Mouse (Mus musculus): ENCODE results near the gene Dido1. TPM values are rescaled to one million over a fixed set of nuclear protein-coding genes. Genes with fewer than 3 reads are reported as not detected.
"Not testable (repeated sequence)": the region's sequence is repeated elsewhere in the genome, so short reads cannot be mapped to it uniquely, and the experiment has no call there.

The Dido1 gene
- polyA plus RNA-seq, 1 experiment from 2014 or later = 44.1 TPM

DNA sequence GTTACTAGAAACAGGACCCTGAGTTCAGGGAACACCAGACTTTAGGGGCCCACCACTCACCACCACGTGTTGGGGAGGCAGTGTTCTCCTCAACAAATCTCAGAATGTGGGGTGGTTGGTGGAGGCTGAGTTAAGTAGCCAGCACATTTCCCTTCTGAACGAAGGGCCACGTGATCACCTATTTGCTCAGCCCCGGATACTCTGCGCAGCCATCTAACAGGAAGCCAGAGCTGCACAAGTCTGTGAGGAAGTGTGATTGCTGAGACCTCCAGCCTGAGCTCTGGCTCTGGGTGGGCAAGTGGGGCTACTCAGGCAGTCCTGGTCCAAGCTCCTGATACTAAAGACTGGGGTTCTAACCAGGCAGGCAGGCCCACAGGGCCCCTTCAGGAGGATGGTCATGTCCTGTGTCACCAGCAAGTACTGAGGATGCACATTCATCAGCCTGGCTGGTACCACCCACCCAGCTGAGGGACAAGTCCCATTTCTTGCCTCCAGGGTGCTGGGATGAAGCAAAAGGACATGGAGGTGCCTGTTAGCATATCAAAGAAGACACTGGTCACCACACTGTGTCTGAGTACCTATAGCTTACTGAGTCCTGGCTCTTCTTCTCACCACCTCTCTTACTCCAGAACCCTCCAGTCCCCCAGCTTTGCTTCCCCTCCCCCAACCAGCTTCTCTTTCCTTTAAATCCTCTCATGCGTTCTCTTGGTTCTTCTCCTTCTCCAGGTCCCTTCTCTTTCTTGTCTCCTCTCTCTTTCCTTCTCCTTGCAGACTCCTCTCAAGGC lies 17.1 kb upstream of the Dido1 start:
- Histone ChIP-seq H3K4me3 (ENCODE audit: low read depth, low read length) (no peak overlapping the region), H3K9ac (ENCODE audit: low read length) (no peak overlapping the region), H3K27ac (ENCODE audit: low read depth, low read length) (no peak overlapping the region), H3K4me1 (replicated peaks; ENCODE audit: control insufficient read depth, insufficient read depth, low read length) (no peaks in the 10 kb centered on the region), H3K36me3 (ENCODE audit: control insufficient read depth, insufficient read depth, low read length) (no peaks in the 10 kb centered on the region; the same call in 1 of the 2 replicates), H3K27me3 (ENCODE audit: control insufficient read depth, insufficient read depth, low read length) (no peaks in the 10 kb centered on the region), H3K4me2 (ENCODE audit: low read depth, low read length, severe bottlenecking) (no peak overlapping the region), H3K9me3 (ENCODE audit: control insufficient read depth, low read length) (no peaks in the 10 kb centered on the region)
- 74% methylated on average over 6 of the region's 6 CpGs for WGBS
- ATAC-seq (replicated peaks; ENCODE audit: low FRiP score) (no peak), DNase-seq (ENCODE audit: low spot score) (no peak)

DNA sequence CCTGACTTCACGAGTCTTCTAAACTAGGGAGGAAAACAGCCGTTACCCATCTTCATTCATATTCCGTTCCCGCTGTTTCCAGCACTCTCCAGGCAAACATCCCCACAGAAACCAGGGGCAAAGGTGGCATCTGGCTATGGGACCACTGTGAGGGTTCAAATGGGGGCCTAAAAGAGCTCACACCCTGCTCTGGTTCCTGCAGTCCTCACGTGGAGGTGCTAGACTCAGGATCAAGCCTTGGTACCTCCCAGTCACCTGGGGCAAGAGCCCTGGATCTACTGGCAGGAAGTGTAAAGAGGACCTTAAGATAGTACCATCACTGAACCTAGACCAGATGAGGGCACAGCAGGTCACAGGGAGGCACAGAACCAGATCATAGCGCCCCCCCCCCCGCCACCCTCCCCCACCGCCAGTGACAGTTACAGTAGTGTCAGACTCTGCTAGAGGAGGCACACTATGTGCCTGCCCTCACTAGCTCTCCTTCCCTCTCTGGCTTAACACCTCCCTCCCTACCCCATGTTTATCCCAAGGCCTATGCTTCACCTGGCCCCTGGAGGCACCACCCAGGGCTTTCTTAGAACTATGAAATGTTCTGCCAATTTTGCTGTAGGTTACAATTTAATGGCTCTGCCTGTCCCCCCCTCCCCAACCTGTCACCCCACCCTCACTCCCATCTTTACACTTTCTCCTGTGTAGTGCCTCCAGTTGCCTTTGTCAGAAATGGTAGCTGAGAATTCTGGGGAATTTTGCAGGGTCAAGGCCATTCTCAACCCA lies 16.2 kb upstream of the Dido1 start:
- Histone ChIP-seq H3K4me3 (ENCODE audit: low read depth, low read length) (no peak overlapping the region), H3K9ac (ENCODE audit: low read length) (no peak overlapping the region), H3K4me2 (ENCODE audit: low read depth, low read length, severe bottlenecking) (no peak overlapping the region), H3K27ac (ENCODE audit: low read depth, low read length) (no peak overlapping the region), H3K27me3 (ENCODE audit: control insufficient read depth, insufficient read depth, low read length) (no peaks in the 10 kb centered on the region), H3K9me3 (ENCODE audit: control insufficient read depth, low read length) (no peaks in the 10 kb centered on the region), H3K4me1 (replicated peaks; ENCODE audit: control insufficient read depth, insufficient read depth, low read length) (no peaks in the 10 kb centered on the region), H3K36me3 (ENCODE audit: control insufficient read depth, insufficient read depth, low read length) (no peaks in the 10 kb centered on the region; the same call in 1 of the 2 replicates)
- no peak for ATAC-seq (replicated peaks; ENCODE audit: low FRiP score)
- no peak for DNase-seq (ENCODE audit: low spot score)
- WGBS = 39% methylated on average over 8 of the region's 8 CpGs

DNA sequence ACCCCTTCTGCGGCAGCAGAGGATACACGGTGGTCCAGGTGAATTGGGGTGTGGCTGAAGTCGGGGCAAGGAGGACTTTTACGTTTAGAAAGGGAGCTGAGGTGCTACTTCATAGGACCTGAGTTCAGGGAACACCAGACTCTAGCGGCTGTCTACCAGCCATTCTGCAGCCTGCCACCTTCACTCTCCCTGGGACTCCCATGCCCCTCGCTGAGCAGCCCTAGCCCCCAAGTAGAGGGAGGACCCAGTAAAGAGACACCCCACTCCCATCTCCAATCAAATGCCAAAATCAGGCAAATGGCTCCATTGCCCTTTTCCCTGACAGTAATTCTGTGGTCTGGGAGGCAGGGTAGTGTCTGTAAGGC lies 15.6 kb upstream of the Dido1 start:
- H3K27me3 ChIP-seq (ENCODE audit: control insufficient read depth, insufficient read depth, low read length) = no peaks in the 10 kb centered on the region
- H3K4me2 ChIP-seq (ENCODE audit: low read depth, low read length, severe bottlenecking) = no peak overlapping the region
- H3K9me3 ChIP-seq (ENCODE audit: control insufficient read depth, low read length) = no peaks in the 10 kb centered on the region
- no peak overlapping the region for H3K9ac ChIP-seq (ENCODE audit: low read length)
- no peaks in the 10 kb centered on the region for H3K4me1 ChIP-seq (replicated peaks; ENCODE audit: control insufficient read depth, insufficient read depth, low read length)
- 11% methylated on average over 6 of the region's 6 CpGs for WGBS
- no peak overlapping the region for H3K27ac ChIP-seq (ENCODE audit: low read depth, low read length)
- H3K36me3 ChIP-seq (ENCODE audit: control insufficient read depth, insufficient read depth, low read length) = no peaks in the 10 kb centered on the region; the same call in 1 of the 2 replicates
- no peak for DNase-seq (ENCODE audit: low spot score)
- ATAC-seq (replicated peaks; ENCODE audit: low FRiP score) = no peak
- H3K4me3 ChIP-seq (ENCODE audit: low read depth, low read length) = no peak overlapping the region

DNA sequence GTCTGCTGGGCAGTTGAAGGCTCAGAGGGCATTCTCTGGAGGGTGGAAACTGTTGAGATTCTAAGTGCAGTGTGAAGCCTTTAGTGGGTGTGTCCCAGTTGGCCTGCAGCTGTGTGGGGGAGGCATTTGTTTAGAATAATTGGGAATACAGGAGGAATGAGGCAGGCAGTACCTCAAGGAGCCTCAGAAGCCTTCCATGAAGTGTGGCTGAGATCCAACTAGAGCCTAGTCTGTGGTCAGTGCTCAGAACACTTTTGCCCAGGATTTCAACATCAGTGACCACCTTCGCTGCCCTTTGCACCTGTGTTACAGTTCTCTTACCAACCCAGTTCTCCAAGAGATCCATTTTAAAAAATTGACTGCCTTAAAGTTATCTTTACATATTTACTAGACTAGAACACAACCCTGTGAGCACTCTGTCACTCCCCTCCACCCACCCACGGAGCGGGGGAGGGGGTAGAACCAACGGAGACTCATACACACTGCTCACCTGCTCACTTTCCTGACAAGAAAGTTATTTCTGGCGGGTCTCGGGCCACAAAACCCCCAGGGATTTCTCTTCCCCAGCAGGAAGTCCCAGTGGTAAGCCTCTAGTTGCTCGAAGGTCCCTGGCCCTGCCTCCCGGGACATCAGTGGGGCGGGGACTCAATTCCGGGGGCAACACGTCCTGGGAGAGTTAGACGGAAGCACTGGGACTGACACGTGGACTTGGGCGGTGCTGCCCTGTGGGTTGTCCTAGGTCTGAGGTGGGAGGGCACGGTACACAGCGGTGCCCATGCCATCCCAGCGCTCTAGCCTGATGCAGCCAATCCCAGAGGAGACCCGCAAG lies 15.0 kb upstream of the Dido1 start, which contains the start of gene Slc17a9:
Gene Slc17a9 (plus strand): TSS at position 679 of the 829 bp plus-strand sequence.
- ATAC-seq (replicated peaks; ENCODE audit: low FRiP score) (0 out of 2 replicates have a peak, but pooled peaks have one; percentile 53), DNase-seq (ENCODE audit: low spot score) (no peak)
- Histone ChIP-seq H3K4me1 (replicated peaks; ENCODE audit: control insufficient read depth, insufficient read depth, low read length) (no peaks in the 10 kb centered on the region), H3K36me3 (ENCODE audit: control insufficient read depth, insufficient read depth, low read length) (no peaks in the 10 kb centered on the region; the same call in 1 of the 2 replicates), H3K4me2 (ENCODE audit: low read depth, low read length, severe bottlenecking) (no peak within 1 kb of the TSS), H3K27ac (ENCODE audit: low read depth, low read length) (no peak within 1 kb of the TSS), H3K9me3 (ENCODE audit: control insufficient read depth, low read length) (no peaks in the 10 kb centered on the region), H3K27me3 (ENCODE audit: control insufficient read depth, insufficient read depth, low read length) (no peaks in the 10 kb centered on the region), H3K4me3 (ENCODE audit: low read depth, low read length) (no peak within 1 kb of the TSS), H3K9ac (ENCODE audit: low read length) (no peak within 1 kb of the TSS)
- 7% methylated on average over 18 of the region's 18 CpGs for WGBS

DNA sequence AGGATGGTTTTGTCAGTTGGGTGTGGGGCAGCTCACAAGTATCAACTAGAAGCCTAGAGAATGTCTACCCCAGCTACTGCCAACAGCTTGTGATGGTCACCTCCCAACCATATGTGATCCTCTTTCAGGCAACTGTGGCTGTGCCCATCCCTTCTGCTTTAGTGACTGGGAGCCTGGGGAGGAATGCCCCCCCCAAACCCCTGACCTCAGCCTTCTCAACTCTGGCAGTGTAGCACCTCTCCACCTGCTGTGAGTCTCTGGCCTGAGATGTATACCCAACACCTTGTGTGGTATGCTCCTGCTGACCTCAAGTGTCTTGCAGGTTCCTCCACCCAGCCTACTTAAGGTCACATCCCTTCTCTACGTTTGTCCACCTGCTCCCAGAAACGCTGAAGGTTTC lies 14.1 kb upstream of the Dido1 start:
- no peak for DNase-seq (ENCODE audit: low spot score)
- no peak overlapping the region for H3K4me3 ChIP-seq (ENCODE audit: low read depth, low read length)
- H3K9me3 ChIP-seq (ENCODE audit: control insufficient read depth, low read length) = no peaks in the 10 kb centered on the region
- no peak overlapping the region for H3K9ac ChIP-seq (ENCODE audit: low read length)
- H3K4me2 ChIP-seq (ENCODE audit: low read depth, low read length, severe bottlenecking) = no peak overlapping the region
- H3K27ac ChIP-seq (ENCODE audit: low read depth, low read length) = no peak overlapping the region
- H3K36me3 ChIP-seq (ENCODE audit: control insufficient read depth, insufficient read depth, low read length) = peaks cover 2% of the 10 kb centered on the region
- WGBS = 69% methylated on average over 2 of the region's 2 CpGs
- no peaks in the 10 kb centered on the region for H3K27me3 ChIP-seq (ENCODE audit: control insufficient read depth, insufficient read depth, low read length)
- no peaks in the 10 kb centered on the region for H3K4me1 ChIP-seq (replicated peaks; ENCODE audit: control insufficient read depth, insufficient read depth, low read length)
- no peak for ATAC-seq (replicated peaks; ENCODE audit: low FRiP score)

DNA sequence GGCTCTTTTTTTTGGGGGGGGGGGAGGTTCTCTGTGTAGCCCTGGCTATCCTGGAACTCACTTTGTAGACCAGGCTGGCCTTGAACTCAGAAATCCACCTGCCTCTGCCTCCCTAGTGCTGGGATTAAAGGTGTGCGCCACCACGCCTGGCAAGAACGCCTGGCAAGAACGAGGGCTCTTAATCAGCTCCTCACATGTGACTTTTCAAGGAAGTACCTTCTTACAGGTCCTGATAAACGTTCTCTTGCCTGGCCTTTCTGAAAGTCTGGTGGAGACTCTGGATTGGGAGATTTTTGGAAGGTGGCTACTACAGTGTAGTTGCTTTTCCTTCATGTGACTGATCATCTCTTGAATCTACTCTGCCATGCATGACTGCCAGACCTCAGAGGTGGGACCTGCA lies 12.9 kb upstream of the Dido1 start:
- not testable (repeated sequence) for H3K4me1 ChIP-seq (replicated peaks; ENCODE audit: control insufficient read depth, insufficient read depth, low read length); H3K27me3 ChIP-seq (ENCODE audit: control insufficient read depth, insufficient read depth, low read length); H3K36me3 ChIP-seq (ENCODE audit: control insufficient read depth, insufficient read depth, low read length); H3K9me3 ChIP-seq (ENCODE audit: control insufficient read depth, low read length); H3K27ac ChIP-seq (ENCODE audit: low read depth, low read length); H3K4me3 ChIP-seq (ENCODE audit: low read depth, low read length); H3K9ac ChIP-seq (ENCODE audit: low read length); ATAC-seq (replicated peaks; ENCODE audit: low FRiP score); H3K4me2 ChIP-seq (ENCODE audit: low read depth, low read length, severe bottlenecking); DNase-seq (ENCODE audit: low spot score)
- WGBS = 94% methylated on average over 5 of the region's 5 CpGs

DNA sequence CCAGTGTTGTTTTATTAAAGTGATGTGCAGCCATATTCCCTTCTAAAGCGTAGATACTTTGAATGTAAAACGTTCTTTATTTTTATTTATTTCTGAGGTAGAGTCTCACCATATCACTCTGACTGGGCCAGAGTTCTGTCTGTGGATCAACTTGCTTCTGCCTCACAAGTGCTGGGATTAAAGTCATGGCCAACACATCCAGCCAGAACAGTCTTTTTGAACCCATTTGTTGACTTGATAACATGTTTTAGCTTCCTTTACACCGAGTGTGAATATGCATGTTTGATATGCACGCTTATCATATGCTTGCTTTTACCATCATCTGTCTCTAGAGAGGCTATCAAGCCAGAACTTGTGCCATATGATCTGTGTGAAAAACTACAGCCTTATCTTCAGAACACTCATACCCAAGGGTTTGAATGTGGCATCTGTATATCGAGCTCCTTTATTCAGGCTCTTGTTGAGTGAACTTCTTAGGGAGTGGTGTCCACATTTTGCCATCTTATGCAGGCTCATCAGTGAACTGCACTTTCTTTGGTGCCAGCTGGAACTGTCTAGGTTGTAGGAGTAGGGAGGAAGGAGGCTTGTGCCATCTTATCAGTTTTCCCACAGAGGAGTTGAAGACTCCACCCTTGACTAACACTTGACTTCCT lies 2.4 kb upstream of the Dido1 start:
- Histone ChIP-seq H3K4me1 (replicated peaks; ENCODE audit: control insufficient read depth, insufficient read depth, low read length) (peaks cover 9% of the 10 kb centered on the region), H3K9me3 (ENCODE audit: control insufficient read depth, low read length) (no peaks in the 10 kb centered on the region), H3K36me3 (ENCODE audit: control insufficient read depth, insufficient read depth, low read length) (peaks cover 2% of the 10 kb centered on the region; the same call in 1 of the 2 replicates), H3K27me3 (ENCODE audit: control insufficient read depth, insufficient read depth, low read length) (no peaks in the 10 kb centered on the region), H3K4me2 (ENCODE audit: low read depth, low read length, severe bottlenecking) (no peak overlapping the region), H3K9ac (ENCODE audit: low read length) (no peak overlapping the region), H3K4me3 (ENCODE audit: low read depth, low read length) (no peak overlapping the region), H3K27ac (ENCODE audit: low read depth, low read length) (no peak overlapping the region)
- 94% methylated on average over 5 of the region's 5 CpGs for WGBS
- DNase-seq (ENCODE audit: low spot score) (no peak), ATAC-seq (replicated peaks; ENCODE audit: low FRiP score) (no peak)

DNA sequence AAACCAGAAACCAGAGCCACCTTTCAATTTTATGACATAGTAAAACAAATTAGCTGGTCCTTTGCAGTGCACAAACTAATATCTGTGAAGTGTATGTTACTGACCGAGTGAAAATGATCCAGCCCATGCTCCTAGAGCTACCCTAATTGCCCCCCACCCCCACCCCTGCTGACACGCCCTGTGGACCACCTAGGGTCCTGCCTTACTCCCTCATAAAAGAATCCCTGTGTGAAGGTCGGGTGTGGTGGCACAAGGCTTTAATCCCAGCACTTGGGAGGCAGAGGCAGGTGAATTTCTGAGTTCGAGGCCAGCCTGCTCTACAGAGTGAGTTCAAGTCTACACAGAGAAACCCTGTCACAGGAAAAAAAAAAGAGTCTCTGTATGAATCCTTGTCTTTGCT lies 1.7 kb upstream of the Dido1 start:
- H3K4me2 ChIP-seq (ENCODE audit: low read depth, low read length, severe bottlenecking) = peak overlapping the region; percentile 66
- H3K27me3 ChIP-seq (ENCODE audit: control insufficient read depth, insufficient read depth, low read length) = no peaks in the 10 kb centered on the region
- peak overlapping the region; percentile 97; the same call in 1 of the 2 replicates for H3K9ac ChIP-seq (ENCODE audit: low read length)
- ATAC-seq (replicated peaks; ENCODE audit: low FRiP score) = no peak
- 0 out of 2 replicates have a peak, but pooled peaks cover 2% of the 10 kb centered on the region for H3K36me3 ChIP-seq (ENCODE audit: control insufficient read depth, insufficient read depth, low read length)
- 0 out of 2 replicates have a peak overlapping the region, but pooled peaks have one; percentile 97 for H3K4me3 ChIP-seq (ENCODE audit: low read depth, low read length)
- 65% methylated on average over 4 of the region's 4 CpGs for WGBS
- no peak for DNase-seq (ENCODE audit: low spot score)
- no peaks in the 10 kb centered on the region for H3K9me3 ChIP-seq (ENCODE audit: control insufficient read depth, low read length)
- no peak overlapping the region for H3K27ac ChIP-seq (ENCODE audit: low read depth, low read length)
- peaks cover 9% of the 10 kb centered on the region for H3K4me1 ChIP-seq (replicated peaks; ENCODE audit: control insufficient read depth, insufficient read depth, low read length)
